In the genomic region with DNA sequence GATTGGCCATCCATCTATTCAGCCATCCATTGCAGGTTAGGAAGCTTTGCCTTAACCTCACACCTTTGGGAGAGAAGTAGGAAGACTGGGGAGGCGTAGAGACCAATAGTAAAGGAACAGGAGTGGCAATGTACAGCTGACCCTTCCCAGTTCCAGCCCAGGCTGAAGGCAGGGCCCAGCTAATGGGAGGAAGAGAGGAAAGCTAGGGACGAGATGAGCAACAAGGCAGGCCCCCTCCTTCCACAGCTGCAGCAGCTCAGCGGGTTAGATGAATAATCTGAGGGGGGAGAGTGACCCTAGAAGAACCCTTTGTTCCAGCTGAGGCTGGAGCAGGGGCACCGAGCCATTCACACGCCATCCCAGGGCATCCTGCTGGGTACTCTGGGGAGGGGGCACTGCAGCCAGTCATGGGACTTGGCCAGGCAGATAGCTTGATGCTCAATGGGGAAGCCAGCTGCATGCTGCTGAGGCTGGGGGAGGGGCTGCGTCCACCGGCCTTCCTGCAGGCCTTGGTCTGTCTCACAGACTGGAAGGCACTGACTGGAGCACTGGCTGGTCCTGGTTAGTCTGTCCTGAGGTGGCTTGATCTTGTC, we compare ENCODE assay signal across 9 mouse cellular contexts. TPM values are rescaled to one million over a fixed set of nuclear protein-coding genes. Genes with fewer than 3 reads are reported as not detected.
DNase-seq lines count a peak whose midpoint lies in the region; ATAC-seq and TF ChIP-seq lines count a peak whose summit lies in the region.
"Had no signal": no experiment of that assay in that cellular context is flagged by ENCODE, and none has a peak within 500 bp of the region (broad histone marks: within the 10 kb centered on the region; RNA-seq: fewer than 3 reads in every experiment).

No protein-coding gene starts in this region.

- WGBS in stomach, embryonic 14.5 days: 26% methylated on average over 7 of the region's 7 CpGs
- WGBS in stomach, postnatal 0 days: 49% methylated on average over 7 of the region's 7 CpGs
- WGBS in hindbrain, embryonic 14.5 days: 16% methylated on average over 6 of the region's 7 CpGs
- 9% methylated on average over 7 of the region's 7 CpGs for WGBS in midbrain, embryonic 11.5 days

- no peak for DNase-seq in stomach, postnatal 0 days (ENCODE audit: low spot score)
- no peak for DNase-seq in hindbrain, embryonic 14.5 days (ENCODE audit: low spot score)
- no peak for DNase-seq in midbrain, embryonic 11.5 days (ENCODE audit: low spot score, missing footprints)
- peak; percentile 76 for DNase-seq in telencephalon, adult 2 months (ENCODE audit: low read depth, low spot score)
- no peak for DNase-seq in gastrocnemius, postnatal 14 days
- no peak for DNase-seq in lung, postnatal 14 days

- no peak for TF ChIP-seq EP300 in stomach, postnatal 0 days (optimal IDR thresholded peaks at IDR 0.05)

- H3K9ac ChIP-seq in stomach, embryonic 14.5 days (replicated peaks; ENCODE audit: low read depth, low read length): no peak overlapping the region
- no peak overlapping the region for H3K9ac ChIP-seq in stomach, postnatal 0 days (ENCODE audit: low read length)
- H3K9ac ChIP-seq in hindbrain, embryonic 14.5 days: no peak overlapping the region
- peak overlapping the region; percentile 21 for H3K9ac ChIP-seq in midbrain, embryonic 11.5 days (ENCODE audit: low read length)
- H3K9ac ChIP-seq: liver, embryonic 15.5 days had no signal

- H3K9me3 ChIP-seq in stomach, embryonic 14.5 days (ENCODE audit: control insufficient read depth, low read depth, low read length): no peaks in the 10 kb centered on the region
- H3K9me3 ChIP-seq in stomach, postnatal 0 days (ENCODE audit: control insufficient read depth, low read length): no peaks in the 10 kb centered on the region
- H3K9me3 ChIP-seq in hindbrain, embryonic 14.5 days (ENCODE audit: control insufficient read depth, low read length): no peaks in the 10 kb centered on the region
- H3K9me3 ChIP-seq in midbrain, embryonic 11.5 days (ENCODE audit: control insufficient read depth, low read length): no peaks in the 10 kb centered on the region
- H3K9me3 ChIP-seq: liver, embryonic 15.5 days had no signal

- H3K4me1 ChIP-seq in stomach, embryonic 14.5 days (ENCODE audit: control insufficient read depth, insufficient read depth, low read length): peaks cover 8% of the 10 kb centered on the region; the same call in 1 of the 2 replicates
- 0 out of 2 replicates have a peak, but pooled peaks cover 2% of the 10 kb centered on the region for H3K4me1 ChIP-seq in stomach, postnatal 0 days (replicated peaks; ENCODE audit: control insufficient read depth, insufficient read depth)
- H3K4me1 ChIP-seq in hindbrain, embryonic 14.5 days (replicated peaks; ENCODE audit: control insufficient read depth, insufficient read depth, low read length): peaks cover 17% of the 10 kb centered on the region
- peaks cover 15% of the 10 kb centered on the region for H3K4me1 ChIP-seq in midbrain, embryonic 11.5 days (ENCODE audit: control insufficient read depth, insufficient read depth, low read length)
- H3K4me1 ChIP-seq: liver, embryonic 15.5 days had no signal

- no peak overlapping the region for H3K4me3 ChIP-seq in stomach, embryonic 14.5 days (ENCODE audit: low read depth, low read length)
- no peak overlapping the region for H3K4me3 ChIP-seq in stomach, postnatal 0 days (ENCODE audit: low read depth, low read length)
- no peak overlapping the region for H3K4me3 ChIP-seq in hindbrain, embryonic 14.5 days (replicated peaks; ENCODE audit: low read length)
- H3K4me3 ChIP-seq in midbrain, embryonic 11.5 days (ENCODE audit: low read depth, low read length): no peak overlapping the region
- H3K4me3 ChIP-seq: liver, embryonic 15.5 days had no signal

- peaks cover 7% of the 10 kb centered on the region for H3K36me3 ChIP-seq in stomach, embryonic 14.5 days (ENCODE audit: control insufficient read depth, insufficient read depth, low read length)
- peaks cover 8% of the 10 kb centered on the region for H3K36me3 ChIP-seq in stomach, postnatal 0 days (ENCODE audit: control insufficient read depth, insufficient read depth, low read length)
- H3K36me3 ChIP-seq in hindbrain, embryonic 14.5 days (replicated peaks; ENCODE audit: control insufficient read depth, insufficient read depth): no peaks in the 10 kb centered on the region; the same call in 1 of the 2 replicates
- H3K36me3 ChIP-seq in midbrain, embryonic 11.5 days (ENCODE audit: control insufficient read depth, insufficient read depth, low read length): peaks cover 8% of the 10 kb centered on the region; the same call in 1 of the 2 replicates

- no peak for TF ChIP-seq CTCF in stomach, postnatal 0 days (IDR thresholded peaks at IDR 0.05; ENCODE audit: low read depth)

- peak; percentile 19; the same call in 1 of the 2 replicates for ATAC-seq in stomach, embryonic 14.5 days (ENCODE audit: insufficient number of reproducible peaks, insufficient read depth, low FRiP score, low read depth)
- ATAC-seq in stomach, postnatal 0 days (ENCODE audit: low FRiP score, low TSS enrichment): no peak
- ATAC-seq in hindbrain, embryonic 14.5 days (ENCODE audit: low FRiP score): peak; percentile 39; the same call in 1 of the 2 replicates
- peak; percentile 82 for ATAC-seq in midbrain, embryonic 11.5 days (ENCODE audit: low FRiP score)
- no peak for ATAC-seq in erythroid progenitor cell, adult 5-6 weeks (replicated peaks; ENCODE audit: low FRiP score, poor library complexity, severe bottlenecking)

- H3K4me2 ChIP-seq in stomach, embryonic 14.5 days (replicated peaks; ENCODE audit: low read depth, low read length): no peak overlapping the region
- H3K4me2 ChIP-seq in stomach, postnatal 0 days (replicated peaks; ENCODE audit: low read depth): no peak overlapping the region
- H3K4me2 ChIP-seq in hindbrain, embryonic 14.5 days (replicated peaks): no peak overlapping the region
- no peak overlapping the region for H3K4me2 ChIP-seq in midbrain, embryonic 11.5 days
- H3K4me2 ChIP-seq: liver, embryonic 15.5 days had no signal

- no peak overlapping the region for H3K27ac ChIP-seq in stomach, embryonic 14.5 days (ENCODE audit: low read length)
- H3K27ac ChIP-seq in stomach, postnatal 0 days (replicated peaks): no peak overlapping the region
- no peak overlapping the region for H3K27ac ChIP-seq in hindbrain, embryonic 14.5 days
- H3K27ac ChIP-seq in midbrain, embryonic 11.5 days (ENCODE audit: low read depth, low read length): peak overlapping the region; percentile 40
- H3K27ac ChIP-seq: liver, embryonic 15.5 days had no signal

- no peaks in the 10 kb centered on the region for H3K27me3 ChIP-seq in stomach, embryonic 14.5 days (ENCODE audit: control insufficient read depth, insufficient read depth, low read length)
- no peaks in the 10 kb centered on the region for H3K27me3 ChIP-seq in stomach, postnatal 0 days (ENCODE audit: control insufficient read depth, insufficient read depth, low read length)
- no peaks in the 10 kb centered on the region for H3K27me3 ChIP-seq in hindbrain, embryonic 14.5 days (ENCODE audit: control insufficient read depth, insufficient read depth, low read length)
- no peaks in the 10 kb centered on the region for H3K27me3 ChIP-seq in midbrain, embryonic 11.5 days (ENCODE audit: control insufficient read depth, insufficient read depth, low read length)
- H3K27me3 ChIP-seq: liver, embryonic 15.5 days had no signal

- intact Hi-C loops in gastrocnemius, postnatal 14 days (cut with DNase I; ENCODE audit: low total_unique reads): no loop called here

RNA-seq across cellular contexts. Expression of gene Lrp4, which starts 12.8 kb away (rescaled TPM):
- polyA plus RNA-seq in stomach, embryonic 14.5 days (2014; fragmentation: Nextera tagmentation; extraction: Ambion mirVana): 5.2 and 5.9 TPM in 2 replicates
- 3.0 and 3.4 TPM in 2 replicates for polyA plus RNA-seq in stomach, postnatal 0 days (2015; fragmentation: Nextera tagmentation; extraction: Ambion mirVana)
- 4.1 and 4.5 TPM in 2 replicates for polyA plus RNA-seq in hindbrain, embryonic 14.5 days (2014; fragmentation: Nextera tagmentation; extraction: Ambion mirVana)
- polyA plus RNA-seq in midbrain, embryonic 11.5 days (2014; fragmentation: Nextera tagmentation; extraction: Ambion mirVana): 5.3 and 6.1 TPM in 2 replicates
- total RNA-seq in erythroid progenitor cell, adult 5-6 weeks (2015; ENCODE audit: low replicate concordance): 0.42 and 1.1 TPM in 2 replicates
- total RNA-seq in erythroid progenitor cell, adult 5-6 weeks (2017; ENCODE audit: low replicate concordance): 0.51 and 2.6 TPM in 2 replicates
- total RNA-seq in gastrocnemius, postnatal 14 days (2021): 10 to 100 TPM; 13.9 to 15.4 TPM

RNA-seq across cellular contexts. Expression of gene 1110051M20Rik, which starts 25.6 kb away (rescaled TPM):
- 60.0 and 67.1 TPM in 2 replicates for polyA plus RNA-seq in stomach, embryonic 14.5 days (2014; fragmentation: Nextera tagmentation; extraction: Ambion mirVana)
- polyA plus RNA-seq in stomach, postnatal 0 days (2015; fragmentation: Nextera tagmentation; extraction: Ambion mirVana): 19.1 and 20.3 TPM in 2 replicates
- polyA plus RNA-seq in hindbrain, embryonic 14.5 days (2014; fragmentation: Nextera tagmentation; extraction: Ambion mirVana): 143 and 155 TPM in 2 replicates
- polyA plus RNA-seq in midbrain, embryonic 11.5 days (2014; fragmentation: Nextera tagmentation; extraction: Ambion mirVana): 98.0 and 98.6 TPM in 2 replicates
- 1.4 and 3.8 TPM in 2 replicates for total RNA-seq in erythroid progenitor cell, adult 5-6 weeks (2015; ENCODE audit: low replicate concordance)
- 1.2 and 4.0 TPM in 2 replicates for total RNA-seq in erythroid progenitor cell, adult 5-6 weeks (2017; ENCODE audit: low replicate concordance)
- total RNA-seq in gastrocnemius, postnatal 14 days (2021): 10 to 100 TPM; 11.3 to 13.2 TPM

RNA-seq across cellular contexts. Expression of gene Ckap5, which starts 56.4 kb away (rescaled TPM):
- 99.3 and 99.9 TPM in 2 replicates for polyA plus RNA-seq in stomach, embryonic 14.5 days (2014; fragmentation: Nextera tagmentation; extraction: Ambion mirVana)
- polyA plus RNA-seq in stomach, postnatal 0 days (2015; fragmentation: Nextera tagmentation; extraction: Ambion mirVana): 19.4 and 30.8 TPM in 2 replicates
- polyA plus RNA-seq in hindbrain, embryonic 14.5 days (2014; fragmentation: Nextera tagmentation; extraction: Ambion mirVana): 115 and 124 TPM in 2 replicates
- 147 and 156 TPM in 2 replicates for polyA plus RNA-seq in midbrain, embryonic 11.5 days (2014; fragmentation: Nextera tagmentation; extraction: Ambion mirVana)
- 165 and 210 TPM in 2 replicates for total RNA-seq in erythroid progenitor cell, adult 5-6 weeks (2015; ENCODE audit: low replicate concordance)
- total RNA-seq in erythroid progenitor cell, adult 5-6 weeks (2017; ENCODE audit: low replicate concordance): 216 and 320 TPM in 2 replicates
- 10 to 100 TPM; 30.9 to 32.9 TPM for total RNA-seq in gastrocnemius, postnatal 14 days (2021)

Comparison
In these comparisons a context has a peak if more than half of its experiments do, and no peak if none do; other contexts are left out.
1. ATAC-seq: peak in stomach, embryonic 14.5 days (single experiment), hindbrain, embryonic 14.5 days (single experiment) and midbrain, embryonic 11.5 days (single experiment); none in stomach, postnatal 0 days (single experiment) and erythroid progenitor cell, adult 5-6 weeks (single experiment).